Mouse (Mus musculus) ZHBTc4 (cell line): ENCODE measurements around the gene Ankrd50.
A peak's percentile ranks its signal among the peaks of the same experiment; 100 is the strongest.

Experiments used
- DNase-seq: peaks from one replicate; pipeline ENCODE4 v3.0.0-alpha.2; 2011; ENCODE audit warnings: low read depth, low spot score

Ankrd50 gene

GRCm38 (mm10) chr3:38484191-38485106 is at the start of gene Ankrd50:
Gene Ankrd50 (minus strand): TSS chr3:38484844.
- peak; percentile 99 for DNase-seq

- no peak for DNase-seq
These were observed 49.6 kb upstream of the Ankrd50 start for GRCm38 (mm10) chr3:38534245-38534644.

GRCm38 (mm10) chr3:38520426-38520825 is 35.8 kb upstream of the Ankrd50 start:
- no peak for DNase-seq

GRCm38 (mm10) chr3:38519971-38520370 is 35.3 kb upstream of the Ankrd50 start:
- peak; percentile 56 for DNase-seq

- DNase-seq, result no peak
These were observed 19.0 kb upstream of the Ankrd50 start for GRCm38 (mm10) chr3:38503606-38504005.

- no peak for DNase-seq
These were observed 17.5 kb upstream of the Ankrd50 start for GRCm38 (mm10) chr3:38502156-38502555.

- DNase-seq, result no peak
These were observed 17.1 kb upstream of the Ankrd50 start for GRCm38 (mm10) chr3:38501739-38502138.

GRCm38 (mm10) chr3:38501316-38501715 is 16.7 kb upstream of the Ankrd50 start:
- no peak for DNase-seq

- DNase-seq, result no peak
These were observed 13.9 kb upstream of the Ankrd50 start for GRCm38 (mm10) chr3:38498561-38498960.

- DNase-seq, result no peak
These were observed 12.2 kb upstream of the Ankrd50 start for GRCm38 (mm10) chr3:38496795-38497385.

- DNase-seq, result no peak
These were observed 7.1 kb upstream of the Ankrd50 start for GRCm38 (mm10) chr3:38491702-38492101.

GRCm38 (mm10) chr3:38491236-38491635 is 6.6 kb upstream of the Ankrd50 start:
- no peak for DNase-seq

- no peak for DNase-seq
These were observed 6.1 kb upstream of the Ankrd50 start for GRCm38 (mm10) chr3:38490720-38491119.

GRCm38 (mm10) chr3:38485107-38485545 is 482 bp upstream of the Ankrd50 start:
- no peak for DNase-seq

GRCm38 (mm10) chr3:38483551-38483950 is 1.1 kb downstream of the Ankrd50 start:
- peak; percentile 14 for DNase-seq

- peak; percentile 13 for DNase-seq
These were observed 1.9 kb downstream of the Ankrd50 start for GRCm38 (mm10) chr3:38482749-38483148.

- DNase-seq, result no peak
These were observed 3.5 kb downstream of the Ankrd50 start for GRCm38 (mm10) chr3:38481106-38481505.

- no peak for DNase-seq
These were observed 6.7 kb downstream of the Ankrd50 start for GRCm38 (mm10) chr3:38477936-38478335.

- DNase-seq, result no peak
These were observed 9.1 kb downstream of the Ankrd50 start for GRCm38 (mm10) chr3:38475587-38475986.

- no peak for DNase-seq
These were observed 11.5 kb downstream of the Ankrd50 start for GRCm38 (mm10) chr3:38473138-38473537.

- DNase-seq, result no peak
These were observed 13.1 kb downstream of the Ankrd50 start for GRCm38 (mm10) chr3:38471516-38471915.

GRCm38 (mm10) chr3:38468131-38468530 is 16.5 kb downstream of the Ankrd50 start:
- DNase-seq, result no peak

- no peak for DNase-seq
These were observed 17.7 kb downstream of the Ankrd50 start for GRCm38 (mm10) chr3:38466880-38467405.
